Mouse (Mus musculus) limb, embryonic 14.5 days (tissue): ENCODE data around the gene Ets2. TPM values are rescaled to one million over a fixed set of nuclear protein-coding genes. Genes with fewer than 3 reads are reported as not detected.

Experiments used
- ATAC-seq: fragments of 200-750 bp; cut with Nextera tagmentation; 2 replicates; pipeline ENCODE4 v1.8.0; 2017; ENCODE audit warnings: low read depth, moderate number of reproducible peaks, moderate TSS enrichment; ENCODE audit not compliant: low FRiP score
- DNase-seq: peaks from one replicate; pipeline ENCODE4 v3.0.0-alpha.2; 2015; ENCODE audit warnings: low spot score
- H3K27ac ChIP-seq: fragments of 300-500 bp; sonication (generic); replicated peaks from 2 replicates; pipeline ENCODE4 v1.5.1; 2014; ENCODE audit warnings: low read depth, mild to moderate bottlenecking, low read length, moderate library complexity, mixed read lengths
- H3K27me3 ChIP-seq: fragments of 300-500 bp; sonication (generic); 2 replicates; pipeline ENCODE4 v1.6.1; 2014; ENCODE audit warnings: low read length, mixed read lengths; ENCODE audit not compliant: control insufficient read depth, insufficient read depth
- H3K36me3 ChIP-seq: fragments of 300-500 bp; sonication (generic); 2 replicates; pipeline ENCODE4 v1.6.1; 2014; ENCODE audit warnings: mild to moderate bottlenecking, low read length, moderate library complexity, mixed read lengths; ENCODE audit not compliant: control insufficient read depth, insufficient read depth
- H3K4me1 ChIP-seq: fragments of 300-500 bp; sonication (generic); 2 replicates; pipeline ENCODE4 v1.6.1; 2014; ENCODE audit warnings: antibody characterized with exemption, low read length, mixed read lengths; ENCODE audit not compliant: control insufficient read depth, insufficient read depth
- H3K4me2 ChIP-seq: fragments of 300-500 bp; sonication (generic); replicated peaks from 2 replicates; pipeline ENCODE4 v1.6.1; 2014; ENCODE audit warnings: low read depth, mild to moderate bottlenecking, low read length, moderate library complexity; ENCODE audit not compliant: severe bottlenecking
- H3K4me3 ChIP-seq: fragments of 300-500 bp; sonication (generic); replicated peaks from 2 replicates; pipeline ENCODE4 v1.5.1; 2014; ENCODE audit warnings: low read length
- H3K9ac ChIP-seq: fragments of 300-500 bp; sonication (generic); 2 replicates; pipeline ENCODE4 v1.6.1; 2014; ENCODE audit warnings: mild to moderate bottlenecking, low read depth, low read length, moderate library complexity; ENCODE audit not compliant: severe bottlenecking
- H3K9me3 ChIP-seq: fragments of 300-500 bp; sonication (generic); 2 replicates; pipeline ENCODE4 v1.6.1; 2016; ENCODE audit warnings: low read length; ENCODE audit not compliant: control insufficient read depth
- POLR2A ChIP-seq: fragments of 200-500 bp; IDR thresholded peaks from 2 replicates; pipeline ENCODE4 v1.8.0; 2012; ENCODE audit warnings: inconsistent platforms, mild to moderate bottlenecking, moderate library complexity, borderline replicate concordance; ENCODE audit not compliant: insufficient read depth, insufficient read length; ENCODE audit errors: extremely low read depth
- WGBS: fragments of 180-500 bp; shearing (Covaris S2); extraction: QIAGEN DNeasy Blood & Tissue Kit; methylation state at CpG from one replicate; pipeline ENCODE4 v1.1.7; 2014; 5-methylcytosine and 5-hydroxymethylcytosine counted together
- polyA plus RNA-seq, 2 experiments: library from polyadenylated mRNA; depleted of rRNA in 1 of 2; stranded (reverse) in 1 of 2; unstranded in 1 of 2; fragments of >200 nt; fragmentation: Nextera tagmentation in 1 of 2; extraction: Ambion mirVana in 1 of 2; gene quantifications; 2 replicates each; pipeline versions ENCODE4 v1.2.1 to v1.2.3; 2012 to 2014

The Ets2 gene
- polyA plus RNA-seq, 2 experiments, result 80.4 to 86.2 TPM

DNA sequence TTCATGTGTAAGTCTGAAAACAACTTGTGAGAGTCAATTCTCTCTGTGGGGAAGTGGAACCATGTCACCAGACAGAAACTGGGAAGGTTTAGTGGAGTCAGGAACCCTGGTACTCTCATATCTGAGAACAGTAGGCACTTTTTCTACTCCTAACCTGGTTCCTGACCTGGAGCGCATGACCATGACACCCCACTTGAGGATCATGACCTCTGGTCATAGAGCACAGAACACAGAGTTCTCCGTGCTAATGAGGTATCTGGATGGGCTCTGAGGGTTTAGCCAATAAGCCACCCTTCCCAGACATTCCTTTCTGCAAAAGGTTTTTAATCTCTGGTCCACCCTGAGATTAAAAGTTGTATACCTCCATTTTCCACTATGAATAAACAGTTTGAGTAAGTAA lies 22.4 kb downstream of the Ets2 start:
- Histone ChIP-seq H3K36me3 (peaks cover 24% of the 10 kb centered on the region), H3K9me3 (peaks cover 14% of the 10 kb centered on the region), H3K27me3 (no peaks in the 10 kb centered on the region), H3K4me3 (no peak overlapping the region), H3K4me2 (no peak overlapping the region), H3K4me1 (peaks cover 5% of the 10 kb centered on the region; the same call in 1 of the 2 replicates), H3K27ac (no peak overlapping the region), H3K9ac (no peak overlapping the region)
- ATAC-seq (no peak), DNase-seq (no peak)
- 85% methylated on average over 2 of the region's 2 CpGs for WGBS
- TF ChIP-seq POLR2A, result no peak

DNA sequence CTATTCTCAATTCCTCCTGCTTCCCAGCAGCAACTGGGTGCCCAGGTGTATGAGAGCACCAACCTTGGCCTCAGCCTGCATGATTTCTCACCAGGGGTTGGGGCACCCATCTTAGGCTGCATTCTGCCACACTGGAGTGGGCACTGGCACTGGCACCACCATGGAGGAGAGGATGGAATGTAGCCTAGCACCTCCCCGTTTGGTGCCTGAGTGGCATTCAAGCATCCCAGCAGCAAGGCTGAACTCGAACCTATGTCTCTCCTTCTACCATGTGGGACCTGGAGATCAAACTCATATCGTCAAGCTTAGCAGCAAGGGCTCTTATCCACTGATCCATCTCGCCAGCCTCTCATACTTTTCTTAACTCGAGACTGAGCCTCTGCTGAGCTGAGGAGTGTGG lies 22.9 kb downstream of the Ets2 start:
- H3K9ac ChIP-seq, result no peak overlapping the region
- no peak for DNase-seq
- WGBS, result 79% methylated on average over 5 of the region's 5 CpGs
- peaks cover 7% of the 10 kb centered on the region; the same call in 1 of the 2 replicates for H3K4me1 ChIP-seq
- peaks cover 14% of the 10 kb centered on the region for H3K9me3 ChIP-seq
- no peak overlapping the region for H3K27ac ChIP-seq
- TF ChIP-seq POLR2A, result no peak
- no peaks in the 10 kb centered on the region for H3K27me3 ChIP-seq
- no peak for ATAC-seq
- peaks cover 18% of the 10 kb centered on the region for H3K36me3 ChIP-seq
- no peak overlapping the region for H3K4me2 ChIP-seq
- H3K4me3 ChIP-seq, result no peak overlapping the region

DNA sequence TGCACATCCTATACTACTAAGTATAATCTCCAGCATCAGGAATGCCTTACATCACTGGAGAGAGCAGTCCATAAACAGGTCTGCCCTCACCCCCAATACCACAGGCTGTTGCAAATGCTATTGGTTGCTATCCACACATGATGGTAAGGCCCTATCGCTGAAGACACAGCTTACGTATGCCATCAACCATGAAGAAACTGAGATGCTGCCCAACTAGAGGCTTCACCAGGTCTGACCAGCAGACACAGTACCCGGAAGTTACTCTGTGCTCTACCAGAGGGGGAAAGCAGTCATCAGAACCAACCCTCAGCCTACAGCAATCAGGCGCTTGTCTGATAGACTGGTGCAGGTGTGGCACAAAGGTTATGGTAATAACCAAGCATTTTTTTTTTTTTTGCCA lies 24.9 kb downstream of the Ets2 start:
- Histone ChIP-seq H3K4me3 (no peak overlapping the region), H3K27ac (no peak overlapping the region), H3K36me3 (no peaks in the 10 kb centered on the region), H3K4me1 (peaks cover 7% of the 10 kb centered on the region; the same call in 1 of the 2 replicates), H3K4me2 (no peak overlapping the region), H3K9ac (no peak overlapping the region), H3K27me3 (no peaks in the 10 kb centered on the region), H3K9me3 (peaks cover 3% of the 10 kb centered on the region; the same call in 1 of the 2 replicates)
- WGBS, result 97% methylated on average over 4 of the region's 4 CpGs
- DNase-seq (no peak), ATAC-seq (no peak)
- TF ChIP-seq POLR2A, result no peak

DNA sequence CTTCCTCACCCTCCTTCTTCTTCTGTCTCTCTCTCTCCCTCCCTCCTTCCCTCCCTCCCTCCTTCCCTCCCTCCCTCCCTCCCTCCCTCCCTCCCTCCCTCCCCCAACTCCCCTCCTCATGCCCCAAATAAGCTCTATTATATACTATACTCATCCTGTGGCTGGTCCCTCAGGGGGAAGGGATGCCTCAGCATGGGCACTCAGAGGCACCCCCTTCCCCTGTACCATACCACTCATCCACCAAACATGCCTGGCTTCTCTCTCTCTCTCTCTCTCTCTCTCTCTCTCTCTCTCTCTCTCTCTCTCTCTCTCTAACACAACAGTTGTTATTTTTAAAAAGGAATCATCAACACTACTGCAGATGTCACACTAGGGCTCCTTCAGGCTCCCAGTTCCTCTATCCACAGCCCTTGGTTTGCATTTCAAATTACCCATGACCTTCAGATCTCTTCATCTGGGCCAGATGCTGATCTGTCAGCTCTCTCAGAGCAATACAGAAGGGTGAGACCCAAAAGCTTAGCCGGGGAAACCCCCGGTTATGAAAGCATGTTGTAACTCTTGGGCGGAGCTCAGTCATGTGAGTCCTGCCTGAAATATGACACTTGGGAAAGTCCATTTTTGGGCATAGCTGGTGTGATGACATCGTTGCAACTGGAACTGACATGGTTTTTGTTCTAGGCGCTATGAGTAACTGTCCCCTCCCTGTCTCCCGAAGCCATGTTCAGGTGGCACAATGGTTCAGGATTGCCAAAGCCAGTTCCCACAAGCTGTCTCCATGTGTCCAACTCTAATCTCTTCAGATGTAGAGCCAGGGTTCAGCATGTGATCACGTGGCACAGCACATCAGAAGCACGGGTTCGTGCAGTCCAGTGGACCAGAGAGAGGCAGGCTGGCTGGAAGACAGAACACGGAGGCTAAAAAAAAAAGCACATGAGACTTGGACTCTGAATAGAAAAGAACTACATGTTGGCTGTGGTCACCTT lies 26.9 kb downstream of the Ets2 start:
- H3K9me3 ChIP-seq, result no peaks in the 10 kb centered on the region
- H3K27me3 ChIP-seq, result no peaks in the 10 kb centered on the region
- no peak overlapping the region for H3K4me3 ChIP-seq
- H3K4me2 ChIP-seq, result no peak overlapping the region
- no peak overlapping the region for H3K9ac ChIP-seq
- H3K4me1 ChIP-seq, result peaks cover 7% of the 10 kb centered on the region; the same call in 1 of the 2 replicates
- TF ChIP-seq POLR2A, result no peak
- WGBS, result 63% methylated on average over 10 of the region's 10 CpGs
- no peak overlapping the region for H3K27ac ChIP-seq
- ATAC-seq (peak; percentile 53; the same call in 1 of the 2 replicates), DNase-seq (peak; percentile 44)
- H3K36me3 ChIP-seq, result no peaks in the 10 kb centered on the region

DNA sequence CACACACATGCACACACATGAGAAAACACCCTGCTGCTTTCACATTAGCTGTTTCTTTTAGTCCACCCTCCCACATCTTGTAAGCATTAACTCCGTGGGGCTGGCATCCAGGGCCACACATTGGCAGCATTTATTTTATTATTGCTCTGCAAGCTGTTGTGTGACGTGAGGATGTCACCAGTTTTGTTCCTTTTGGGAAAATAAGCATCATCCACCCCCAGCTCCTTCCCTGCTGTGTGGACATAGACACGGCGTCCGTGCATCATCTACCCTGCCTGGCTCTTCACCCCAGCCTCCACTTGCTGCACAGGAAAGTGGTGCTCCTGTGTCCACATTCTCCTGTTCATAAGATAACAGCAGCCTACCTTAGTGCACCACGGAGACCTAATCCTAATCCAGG lies 27.9 kb downstream of the Ets2 start:
- peaks cover 7% of the 10 kb centered on the region; the same call in 1 of the 2 replicates for H3K4me1 ChIP-seq
- ATAC-seq, result no peak
- 52% methylated on average over 6 of the region's 6 CpGs for WGBS
- no peaks in the 10 kb centered on the region for H3K27me3 ChIP-seq
- H3K9me3 ChIP-seq, result no peaks in the 10 kb centered on the region
- no peak overlapping the region for H3K4me2 ChIP-seq
- H3K4me3 ChIP-seq, result no peak overlapping the region
- no peak overlapping the region for H3K9ac ChIP-seq
- H3K27ac ChIP-seq, result no peak overlapping the region
- no peak for DNase-seq
- H3K36me3 ChIP-seq, result no peaks in the 10 kb centered on the region
- no peak for TF ChIP-seq POLR2A
